Mouse (Mus musculus) limb, embryonic 14.5 days (tissue): ENCODE measurements at regions not wholly inside any gene's neighbourhood (a gene's known extent, or its start where the extent isn't known, plus 50 kb on each side); places are given as distances from the start of the nearest gene placed in this dataset.

Source experiments
- ATAC-seq: fragments of 200-750 bp; cut with Nextera tagmentation; 2 replicates; pipeline ENCODE4 v1.8.0; 2017; ENCODE audit warnings: low read depth, moderate number of reproducible peaks, moderate TSS enrichment; ENCODE audit not compliant: low FRiP score
- DNase-seq: peaks from one replicate; pipeline ENCODE4 v3.0.0-alpha.2; 2015; ENCODE audit warnings: low spot score
- H3K27ac ChIP-seq: fragments of 300-500 bp; sonication (generic); replicated peaks from 2 replicates; pipeline ENCODE4 v1.5.1; 2014; ENCODE audit warnings: low read depth, mild to moderate bottlenecking, low read length, moderate library complexity, mixed read lengths
- H3K27me3 ChIP-seq: fragments of 300-500 bp; sonication (generic); 2 replicates; pipeline ENCODE4 v1.6.1; 2014; ENCODE audit warnings: low read length, mixed read lengths; ENCODE audit not compliant: control insufficient read depth, insufficient read depth
- H3K36me3 ChIP-seq: fragments of 300-500 bp; sonication (generic); 2 replicates; pipeline ENCODE4 v1.6.1; 2014; ENCODE audit warnings: mild to moderate bottlenecking, low read length, moderate library complexity, mixed read lengths; ENCODE audit not compliant: control insufficient read depth, insufficient read depth
- H3K4me1 ChIP-seq: fragments of 300-500 bp; sonication (generic); 2 replicates; pipeline ENCODE4 v1.6.1; 2014; ENCODE audit warnings: antibody characterized with exemption, low read length, mixed read lengths; ENCODE audit not compliant: control insufficient read depth, insufficient read depth
- H3K4me2 ChIP-seq: fragments of 300-500 bp; sonication (generic); replicated peaks from 2 replicates; pipeline ENCODE4 v1.6.1; 2014; ENCODE audit warnings: low read depth, mild to moderate bottlenecking, low read length, moderate library complexity; ENCODE audit not compliant: severe bottlenecking
- H3K4me3 ChIP-seq: fragments of 300-500 bp; sonication (generic); replicated peaks from 2 replicates; pipeline ENCODE4 v1.5.1; 2014; ENCODE audit warnings: low read length
- H3K9ac ChIP-seq: fragments of 300-500 bp; sonication (generic); 2 replicates; pipeline ENCODE4 v1.6.1; 2014; ENCODE audit warnings: mild to moderate bottlenecking, low read depth, low read length, moderate library complexity; ENCODE audit not compliant: severe bottlenecking
- H3K9me3 ChIP-seq: fragments of 300-500 bp; sonication (generic); 2 replicates; pipeline ENCODE4 v1.6.1; 2016; ENCODE audit warnings: low read length; ENCODE audit not compliant: control insufficient read depth
- POLR2A ChIP-seq: fragments of 200-500 bp; IDR thresholded peaks from 2 replicates; pipeline ENCODE4 v1.8.0; 2012; ENCODE audit warnings: inconsistent platforms, mild to moderate bottlenecking, moderate library complexity, borderline replicate concordance; ENCODE audit not compliant: insufficient read depth, insufficient read length; ENCODE audit errors: extremely low read depth
- WGBS: fragments of 180-500 bp; shearing (Covaris S2); extraction: QIAGEN DNeasy Blood & Tissue Kit; methylation state at CpG from one replicate; pipeline ENCODE4 v1.1.7; 2014; 5-methylcytosine and 5-hydroxymethylcytosine counted together

DNA sequence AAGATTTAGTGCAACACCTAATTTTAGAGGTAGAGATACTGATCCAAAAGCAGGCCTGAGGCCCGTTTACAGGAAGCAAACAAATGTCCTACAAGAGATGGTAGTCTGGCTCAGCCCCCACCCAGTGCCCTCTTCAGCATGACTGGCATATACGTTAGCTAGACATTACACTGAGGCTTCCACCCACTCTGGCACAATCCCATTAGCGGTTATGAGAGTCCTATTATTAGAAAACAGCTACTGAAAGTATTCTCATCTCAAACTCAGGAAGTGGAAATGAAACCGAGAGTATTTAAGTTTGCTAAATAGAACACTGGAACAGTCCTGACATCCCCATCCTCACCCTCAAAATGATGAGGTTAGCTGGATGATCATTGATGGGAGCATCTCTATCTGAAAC is 192.3 kb upstream of the Nrp1 start:
- no peak for ATAC-seq
- Histone ChIP-seq H3K4me2 (no peak overlapping the region), H3K9ac (no peak overlapping the region), H3K4me1 (no peaks in the 10 kb centered on the region), H3K27me3 (no peaks in the 10 kb centered on the region), H3K36me3 (no peaks in the 10 kb centered on the region), H3K4me3 (no peak overlapping the region), H3K27ac (no peak overlapping the region), H3K9me3 (no peaks in the 10 kb centered on the region)
- TF ChIP-seq POLR2A: no peak
- DNase-seq: no peak
- WGBS: 83% methylated on average over 4 of the region's 4 CpGs

- H3K36me3 ChIP-seq: no peaks in the 10 kb centered on the region
- ATAC-seq (no peak), DNase-seq (no peak)
- H3K4me2 ChIP-seq: no peak overlapping the region
- no peak for TF ChIP-seq POLR2A
- 74% methylated on average over 3 of the region's 3 CpGs for WGBS
- no peak overlapping the region for H3K27ac ChIP-seq
- H3K4me1 ChIP-seq: no peaks in the 10 kb centered on the region
- H3K27me3 ChIP-seq: no peaks in the 10 kb centered on the region
- no peaks in the 10 kb centered on the region for H3K9me3 ChIP-seq
- no peak overlapping the region for H3K9ac ChIP-seq
- no peak overlapping the region for H3K4me3 ChIP-seq
Observed at GRCm38 (mm10) chr8:128168819-128169218, 189.6 kb upstream of the Nrp1 start.

- H3K36me3 ChIP-seq: no peaks in the 10 kb centered on the region
- DNase-seq (no peak), ATAC-seq (no peak)
- H3K4me3 ChIP-seq: no peak overlapping the region
- TF ChIP-seq POLR2A: no peak
- WGBS: 42% methylated on average over 1 of the region's 1 CpGs
- no peak overlapping the region for H3K4me2 ChIP-seq
- no peak overlapping the region for H3K27ac ChIP-seq
- H3K9ac ChIP-seq: no peak overlapping the region
- H3K4me1 ChIP-seq: no peaks in the 10 kb centered on the region
- no peaks in the 10 kb centered on the region for H3K9me3 ChIP-seq
- H3K27me3 ChIP-seq: no peaks in the 10 kb centered on the region
Observed at GRCm38 (mm10) chr8:128171116-128171515, 187.3 kb upstream of the Nrp1 start.

GRCm38 (mm10) chr8:128180214-128180613 is 178.2 kb upstream of the Nrp1 start:
- no peaks in the 10 kb centered on the region for H3K4me1 ChIP-seq
- no peak overlapping the region for H3K9ac ChIP-seq
- H3K4me2 ChIP-seq: no peak overlapping the region
- H3K4me3 ChIP-seq: no peak overlapping the region
- DNase-seq (no peak), ATAC-seq (no peak)
- 36% methylated on average over 5 of the region's 5 CpGs for WGBS
- H3K27me3 ChIP-seq: no peaks in the 10 kb centered on the region
- no peaks in the 10 kb centered on the region for H3K9me3 ChIP-seq
- H3K36me3 ChIP-seq: no peaks in the 10 kb centered on the region
- TF ChIP-seq POLR2A: no peak
- H3K27ac ChIP-seq: no peak overlapping the region

GRCm38 (mm10) chr8:128183081-128183480 is 175.3 kb upstream of the Nrp1 start:
- WGBS: 23% methylated on average over 4 of the region's 4 CpGs
- Histone ChIP-seq H3K9me3 (no peaks in the 10 kb centered on the region), H3K36me3 (no peaks in the 10 kb centered on the region), H3K4me2 (no peak overlapping the region), H3K4me3 (no peak overlapping the region), H3K27me3 (no peaks in the 10 kb centered on the region), H3K27ac (no peak overlapping the region), H3K4me1 (no peaks in the 10 kb centered on the region), H3K9ac (no peak overlapping the region)
- ATAC-seq (no peak), DNase-seq (no peak)
- TF ChIP-seq POLR2A: no peak

DNA sequence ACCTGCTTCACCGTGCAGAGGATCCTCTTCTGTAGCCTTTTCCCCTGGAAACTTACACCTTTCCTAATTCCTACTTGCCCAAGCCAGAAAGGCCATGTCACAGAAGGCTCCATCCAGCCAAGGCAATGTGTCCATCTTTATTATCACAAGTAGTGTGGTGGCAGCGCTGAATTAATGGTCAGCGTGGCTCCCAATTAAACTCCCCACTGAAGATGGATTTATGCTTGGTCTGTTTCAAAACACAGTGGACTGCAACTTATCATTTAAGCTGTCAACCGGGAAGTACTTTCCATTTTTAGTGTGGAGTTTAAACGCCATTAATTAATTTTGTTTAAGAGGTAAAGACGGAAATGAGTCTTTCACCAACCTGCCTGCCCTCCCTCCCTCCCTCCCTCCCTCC is 170.1 kb upstream of the Nrp1 start:
- no peak for DNase-seq
- no peak for ATAC-seq
- Histone ChIP-seq H3K4me2 (no peak overlapping the region), H3K4me1 (no peaks in the 10 kb centered on the region), H3K27ac (no peak overlapping the region), H3K27me3 (no peaks in the 10 kb centered on the region), H3K36me3 (no peaks in the 10 kb centered on the region), H3K9me3 (no peaks in the 10 kb centered on the region), H3K9ac (no peak overlapping the region), H3K4me3 (no peak overlapping the region)
- WGBS: 49% methylated on average over 6 of the region's 6 CpGs
- TF ChIP-seq POLR2A: no peak
